Mouse (Mus musculus) granulocyte monocyte progenitor cell, adult 5-6 weeks (primary cell): ENCODE results near the gene Shroom4. TPM values are rescaled to one million over a fixed set of nuclear protein-coding genes. Genes with fewer than 3 reads are reported as not detected.

Experiments
- total RNA-seq, 2 experiments: library from RNA; stranded (forward) in 1 of 2; stranded (reverse) in 1 of 2; fragments of 200-712, 200-1000 nt in 1 of 2; fragments of >200 nt in 1 of 2; fragmentation: Nextera tagmentation in 1 of 2; gene quantifications; 2 replicates each; pipeline ENCODE4 v1.2.3; 2014 to 2017

Gene Shroom4
- total RNA-seq, 2 experiments from 2014 or later: 0.21 TPM; not detected in 1

Other genes with a start within 250 kb of the Shroom4 start
- not detected in 2 replicates for gene Nudt10, start 226.8 kb upstream of the Shroom4 start, total RNA-seq (2014; fragmentation: Nextera tagmentation)
- not detected in 2 replicates for gene Nudt10, start 226.8 kb upstream of the Shroom4 start, total RNA-seq (2017)
- gene Bmp15, start 79.1 kb upstream of the Shroom4 start, total RNA-seq (2014; fragmentation: Nextera tagmentation): not detected in 2 replicates
- not detected in 2 replicates for gene Bmp15, start 79.1 kb upstream of the Shroom4 start, total RNA-seq (2017)